Mouse (Mus musculus): ENCODE data around the gene Pde6h.

DNA sequence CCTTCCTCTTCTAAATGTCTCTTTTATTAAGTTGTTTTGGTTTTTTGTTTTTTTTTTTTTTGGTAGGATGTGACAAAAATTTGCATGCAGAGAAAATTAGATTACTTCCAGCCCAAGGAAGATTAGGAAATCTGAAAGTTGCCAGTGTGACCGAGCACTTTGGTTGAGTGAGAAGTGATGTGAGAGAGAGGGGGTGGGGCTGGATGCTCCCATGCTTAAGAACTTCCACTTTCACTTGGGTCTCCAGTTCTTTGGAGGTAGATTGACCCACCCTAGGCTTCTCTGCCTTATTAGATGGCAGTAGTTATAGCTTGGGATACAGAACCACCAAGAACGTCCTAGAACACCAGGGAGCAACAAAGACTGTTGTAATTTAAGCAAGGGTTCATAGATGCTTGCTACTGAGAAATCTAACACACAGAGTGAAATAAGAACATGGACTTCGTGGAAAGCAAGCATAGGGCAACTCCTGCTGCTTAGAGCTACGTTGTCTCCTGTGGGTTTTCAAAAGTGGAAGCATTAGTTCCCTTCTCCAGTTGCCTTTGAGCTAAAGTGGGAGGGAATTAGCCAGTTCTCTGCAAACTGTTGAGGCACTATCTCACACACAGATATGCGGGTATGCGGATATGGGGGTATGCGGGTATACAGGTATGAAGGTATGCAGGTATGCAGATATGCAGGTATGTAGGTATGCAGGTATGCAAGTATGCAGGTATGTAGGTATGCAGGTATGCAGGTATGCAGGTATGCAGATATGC lies 93.8 kb downstream of the Pde6h start:
- TF ChIP-seq CTCF (IDR thresholded peaks at IDR 0.05; ENCODE audit: borderline replicate concordance, extremely low read depth, insufficient read depth, insufficient read length) (no peak), POLR2A (IDR thresholded peaks at IDR 0.05; ENCODE audit: borderline replicate concordance, extremely low read depth, insufficient read depth, insufficient read length, poor library complexity, severe bottlenecking) (no peak)
